Mouse (Mus musculus) liver, embryonic 15.5 days (tissue): Measurements from ENCODE around the gene Gm3636. TPM values are rescaled to one million over a fixed set of nuclear protein-coding genes. Genes with fewer than 3 reads are reported as not detected.
"Not testable (repeated sequence)": the region's sequence is repeated elsewhere in the genome, so short reads cannot be mapped to it uniquely, and the experiment has no call there.

Source experiments
- ATAC-seq: fragments of 200-750 bp; cut with Nextera tagmentation; 2 replicates; pipeline ENCODE4 v1.8.0; 2017; ENCODE audit warnings: moderate number of reproducible peaks, mild to moderate bottlenecking, moderate library complexity; ENCODE audit not compliant: insufficient read depth
- H3K27ac ChIP-seq: fragments of 300-500 bp; sonication (generic); replicated peaks from 2 replicates; pipeline ENCODE4 v1.5.1; 2015; ENCODE audit warnings: mild to moderate bottlenecking, inconsistent platforms
- H3K27me3 ChIP-seq: fragments of 300-500 bp; sonication (generic); 2 replicates; pipeline ENCODE4 v1.6.1; 2015; ENCODE audit warnings: mild to moderate bottlenecking, inconsistent platforms
- H3K36me3 ChIP-seq: fragments of 300-500 bp; sonication (generic); replicated peaks from 2 replicates; pipeline ENCODE4 v1.6.1; 2015; ENCODE audit warnings: moderate library complexity, mild to moderate bottlenecking, inconsistent platforms
- H3K4me1 ChIP-seq: fragments of 300-500 bp; sonication (generic); replicated peaks from 2 replicates; pipeline ENCODE4 v1.6.1; 2015; ENCODE audit warnings: inconsistent platforms
- H3K4me2 ChIP-seq: fragments of 300-500 bp; sonication (generic); 2 replicates; pipeline ENCODE4 v1.6.1; 2015; ENCODE audit warnings: moderate library complexity, mild to moderate bottlenecking, inconsistent platforms
- H3K4me3 ChIP-seq: fragments of 300-500 bp; sonication (generic); replicated peaks from 2 replicates; pipeline ENCODE4 v1.5.1; 2015; ENCODE audit warnings: mild to moderate bottlenecking, inconsistent platforms
- H3K9ac ChIP-seq: fragments of 300-500 bp; sonication (generic); 2 replicates; pipeline ENCODE4 v1.6.1; 2015; ENCODE audit warnings: moderate library complexity, mild to moderate bottlenecking, inconsistent platforms
- H3K9me3 ChIP-seq: fragments of 300-500 bp; sonication (generic); replicated peaks from 2 replicates; pipeline ENCODE4 v1.6.1; 2016; ENCODE audit warnings: inconsistent platforms
- WGBS: fragments of 180-500 bp; shearing (Covaris S2); methylation state at CpG from one replicate; pipeline ENCODE4 v1.1.7; 2015; ENCODE audit warnings: mixed read lengths; ENCODE audit not compliant: insufficient replicate concordance; 5-methylcytosine and 5-hydroxymethylcytosine counted together
- polyA plus RNA-seq: library from polyadenylated mRNA; unstranded; fragments of >200 nt; fragmentation: Nextera tagmentation; extraction: Ambion mirVana; gene quantifications from 2 replicates; pipeline ENCODE4 v1.2.1, GENCODE M21; 2015

The Gm3636 gene
- polyA plus RNA-seq, result 0.05 and 0.18 TPM in 2 replicates

- H3K9me3 ChIP-seq, ATAC-seq, H3K4me2 ChIP-seq, H3K27me3 ChIP-seq, H3K4me3 ChIP-seq, H3K36me3 ChIP-seq, H3K9ac ChIP-seq, H3K4me1 ChIP-seq, H3K27ac ChIP-seq: not testable (repeated sequence)
- no CpG with 5 or more reads among the region's 2 CpGs for WGBS
These were observed at the start of gene Gm3636 for GRCm38 (mm10) chr14:6742232-6742631. Gene Gm3636 (minus strand): TSS chr14:6742332.

GRCm38 (mm10) chr14:6774311-6774710 is 32.2 kb upstream of the Gm3636 start, which contains the start of gene Gm8362:
Gene Gm8362 (minus strand): TSS chr14:6774411.
- H3K36me3 ChIP-seq, H3K27me3 ChIP-seq, H3K27ac ChIP-seq, H3K4me3 ChIP-seq, H3K4me2 ChIP-seq, H3K9ac ChIP-seq, H3K4me1 ChIP-seq, ATAC-seq, H3K9me3 ChIP-seq: not testable (repeated sequence)
- 55% methylated on average over 1 of the region's 1 CpGs for WGBS

GRCm38 (mm10) chr14:6757231-6757536 is 15.1 kb upstream of the Gm3636 start:
- H3K4me2 ChIP-seq, result 0 out of 2 replicates have a peak overlapping the region, but pooled peaks have one; percentile 33

GRCm38 (mm10) chr14:6756384-6757230 is 14.5 kb upstream of the Gm3636 start:
- H3K36me3 ChIP-seq, H3K27ac ChIP-seq, ATAC-seq, H3K4me3 ChIP-seq, H3K27me3 ChIP-seq, H3K4me1 ChIP-seq, H3K9ac ChIP-seq, H3K9me3 ChIP-seq: not testable (repeated sequence)
- H3K4me2 ChIP-seq, result peak overlapping the region; percentile 33; the same call in 1 of the 2 replicates
- under 1% methylated on average over 32 of the region's 67 CpGs for WGBS

More at GRCm38 (mm10) chr14:6757231-6757536, 15.1 kb upstream of the Gm3636 start:
- not testable (repeated sequence) for H3K4me1 ChIP-seq, ATAC-seq, H3K27ac ChIP-seq, H3K9me3 ChIP-seq, H3K27me3 ChIP-seq, H3K9ac ChIP-seq, H3K4me3 ChIP-seq, H3K36me3 ChIP-seq
- 1% methylated on average over 8 of the region's 13 CpGs for WGBS

GRCm38 (mm10) chr14:6720151-6720550 is 22.0 kb downstream of the Gm3636 start, which contains the start of gene Gm8050:
Gene Gm8050 (minus strand): TSS chr14:6720251.
- H3K9me3 ChIP-seq, H3K36me3 ChIP-seq, H3K4me3 ChIP-seq, H3K27ac ChIP-seq, ATAC-seq, H3K4me1 ChIP-seq, H3K9ac ChIP-seq, H3K27me3 ChIP-seq, H3K4me2 ChIP-seq: not testable (repeated sequence)
- 27% methylated on average over 1 of the region's 2 CpGs for WGBS

Other genes with a start within 250 kb of the Gm3636 start
- gene Gm8356, start 205.0 kb downstream of the Gm3636 start, polyA plus RNA-seq, result not detected in 2 replicates
- not detected in 2 replicates for gene Gm3629, start 151.7 kb downstream of the Gm3636 start, polyA plus RNA-seq
- gene Gm3460, start 119.9 kb downstream of the Gm3636 start, polyA plus RNA-seq, result not detected in 2 replicates
- gene Gm10251, start 58.2 kb downstream of the Gm3636 start, polyA plus RNA-seq, result not detected in 2 replicates
- not detected in 2 replicates for gene Gm8050, start 22.1 kb downstream of the Gm3636 start, polyA plus RNA-seq
- gene Gm8362, start 32.1 kb upstream of the Gm3636 start, polyA plus RNA-seq, result not detected in 2 replicates
- gene Gm3642, start 98.0 kb upstream of the Gm3636 start, polyA plus RNA-seq, result not detected in 2 replicates
- not detected in 2 replicates for gene Gm3667, start 147.6 kb upstream of the Gm3636 start, polyA plus RNA-seq
- not detected in 2 replicates for gene Gm6356, start 231.5 kb upstream of the Gm3636 start, polyA plus RNA-seq